Mouse (Mus musculus): ENCODE data around the gene Olfr111. TPM values are rescaled to one million over a fixed set of nuclear protein-coding genes. Genes with fewer than 3 reads are reported as not detected.

Gene Olfr111
- polyA plus RNA-seq, 1 experiment from 2014 or later, result not detected

GRCm38 (mm10) chr17:37543800-37544435 is 36.1 kb downstream of the Olfr111 start:
- Histone ChIP-seq H3K4me3 (ENCODE audit: low read depth, low read length) (no peak overlapping the region), H3K4me1 (ENCODE audit: control insufficient read depth, low read depth, low read length) (no peaks in the 10 kb centered on the region), H3K9ac (ENCODE audit: low read depth, low read length) (no peak overlapping the region), H3K27ac (ENCODE audit: low read length) (no peak overlapping the region), H3K9me3 (replicated peaks; ENCODE audit: control insufficient read depth, low read length) (no peaks in the 10 kb centered on the region), H3K4me2 (ENCODE audit: low read depth, low read length) (no peak overlapping the region), H3K36me3 (ENCODE audit: control insufficient read depth, insufficient read depth) (no peaks in the 10 kb centered on the region), H3K27me3 (ENCODE audit: control insufficient read depth, insufficient read depth, low read depth, low read length) (no peaks in the 10 kb centered on the region)
- 40% methylated on average over 3 of the region's 3 CpGs for WGBS (ENCODE audit: insufficient replicate concordance)
- no peak for ATAC-seq (ENCODE audit: low read depth)

- Histone ChIP-seq H3K4me2 (ENCODE audit: low read depth, low read length) (no peak overlapping the region), H3K27ac (ENCODE audit: low read length) (no peak overlapping the region), H3K36me3 (ENCODE audit: control insufficient read depth, insufficient read depth) (no peaks in the 10 kb centered on the region), H3K27me3 (ENCODE audit: control insufficient read depth, insufficient read depth, low read depth, low read length) (no peaks in the 10 kb centered on the region), H3K4me3 (ENCODE audit: low read depth, low read length) (no peak overlapping the region), H3K9ac (ENCODE audit: low read depth, low read length) (no peak overlapping the region), H3K9me3 (replicated peaks; ENCODE audit: control insufficient read depth, low read length) (no peaks in the 10 kb centered on the region), H3K4me1 (ENCODE audit: control insufficient read depth, low read depth, low read length) (no peaks in the 10 kb centered on the region)
- ATAC-seq (ENCODE audit: low read depth), result no peak
- 30% methylated on average over 1 of the region's 1 CpGs for WGBS (ENCODE audit: insufficient replicate concordance)
Observed at GRCm38 (mm10) chr17:37558913-37559615, 51.2 kb downstream of the Olfr111 start.

GRCm38 (mm10) chr17:37569351-37569750 is 61.5 kb downstream of the Olfr111 start, which contains the start of gene Olfr112:
Olfr112 (minus strand) TSS chr17:37569451.
- Histone ChIP-seq H3K36me3 (ENCODE audit: control insufficient read depth, insufficient read depth) (no peaks in the 10 kb centered on the region), H3K27me3 (ENCODE audit: control insufficient read depth, insufficient read depth, low read depth, low read length) (no peaks in the 10 kb centered on the region), H3K4me3 (ENCODE audit: low read depth, low read length) (no peak within 1 kb of the TSS), H3K9ac (ENCODE audit: low read depth, low read length) (no peak within 1 kb of the TSS), H3K4me1 (ENCODE audit: control insufficient read depth, low read depth, low read length) (no peaks in the 10 kb centered on the region), H3K27ac (ENCODE audit: low read length) (no peak within 1 kb of the TSS), H3K4me2 (ENCODE audit: low read depth, low read length) (no peak within 1 kb of the TSS), H3K9me3 (replicated peaks; ENCODE audit: control insufficient read depth, low read length) (no peaks in the 10 kb centered on the region)
- no peak for ATAC-seq (ENCODE audit: low read depth)

GRCm38 (mm10) chr17:37577563-37577962 is 69.7 kb downstream of the Olfr111 start, which contains the start of gene Olfr113:
Olfr113 (minus strand) TSS chr17:37577663.
- no peaks in the 10 kb centered on the region for H3K4me1 ChIP-seq (ENCODE audit: control insufficient read depth, low read depth, low read length)
- no peaks in the 10 kb centered on the region for H3K36me3 ChIP-seq (ENCODE audit: control insufficient read depth, insufficient read depth)
- H3K27ac ChIP-seq (ENCODE audit: low read length), result no peak within 1 kb of the TSS
- no peak within 1 kb of the TSS for H3K9ac ChIP-seq (ENCODE audit: low read depth, low read length)
- no peak within 1 kb of the TSS for H3K4me2 ChIP-seq (ENCODE audit: low read depth, low read length)
- H3K27me3 ChIP-seq (ENCODE audit: control insufficient read depth, insufficient read depth, low read depth, low read length), result no peaks in the 10 kb centered on the region
- H3K4me3 ChIP-seq (ENCODE audit: low read depth, low read length), result no peak within 1 kb of the TSS
- ATAC-seq (ENCODE audit: low read depth), result no peak
- no peaks in the 10 kb centered on the region for H3K9me3 ChIP-seq (replicated peaks; ENCODE audit: control insufficient read depth, low read length)

Other genes starting within 250 kb of the Olfr111 start
- not detected in 2 replicates for gene Olfr98, start 244.3 kb upstream of the Olfr111 start, polyA plus RNA-seq (2015; fragmentation: Nextera tagmentation; extraction: Ambion mirVana)
- gene H2-M3, start 237.8 kb upstream of the Olfr111 start, polyA plus RNA-seq (2015; fragmentation: Nextera tagmentation; extraction: Ambion mirVana), result 2.2 and 2.6 TPM in 2 replicates
- not detected in 2 replicates for gene Olfr99, start 224.6 kb upstream of the Olfr111 start, polyA plus RNA-seq (2015; fragmentation: Nextera tagmentation; extraction: Ambion mirVana)
- gene Olfr101, start 203.7 kb upstream of the Olfr111 start, polyA plus RNA-seq (2015; fragmentation: Nextera tagmentation; extraction: Ambion mirVana), result not detected in 2 replicates
- not detected in 2 replicates for gene Olfr102, start 191.0 kb upstream of the Olfr111 start, polyA plus RNA-seq (2015; fragmentation: Nextera tagmentation; extraction: Ambion mirVana)
- gene Olfr103, start 168.3 kb upstream of the Olfr111 start, polyA plus RNA-seq (2015; fragmentation: Nextera tagmentation; extraction: Ambion mirVana), result not detected in 2 replicates
- gene Olfr104-ps, start 148.4 kb upstream of the Olfr111 start, polyA plus RNA-seq (2015; fragmentation: Nextera tagmentation; extraction: Ambion mirVana), result not detected in 2 replicates
- gene Olfr105-ps, start 129.0 kb upstream of the Olfr111 start, polyA plus RNA-seq (2015; fragmentation: Nextera tagmentation; extraction: Ambion mirVana), result not detected in 2 replicates
- not detected in 2 replicates for gene Olfr106-ps, start 117.6 kb upstream of the Olfr111 start, polyA plus RNA-seq (2015; fragmentation: Nextera tagmentation; extraction: Ambion mirVana)
- gene Olfr107, start 108.8 kb upstream of the Olfr111 start, polyA plus RNA-seq (2015; fragmentation: Nextera tagmentation; extraction: Ambion mirVana), result not detected in 2 replicates
- gene Olfr108, start 62.5 kb upstream of the Olfr111 start, polyA plus RNA-seq (2015; fragmentation: Nextera tagmentation; extraction: Ambion mirVana), result not detected in 2 replicates
- not detected in 2 replicates for gene Olfr109, start 49.1 kb upstream of the Olfr111 start, polyA plus RNA-seq (2015; fragmentation: Nextera tagmentation; extraction: Ambion mirVana)
- gene H2-M2, start 24.5 kb upstream of the Olfr111 start, polyA plus RNA-seq (2015; fragmentation: Nextera tagmentation; extraction: Ambion mirVana), result not detected in 2 replicates
- gene Olfr110, start 15.6 kb upstream of the Olfr111 start, polyA plus RNA-seq (2015; fragmentation: Nextera tagmentation; extraction: Ambion mirVana), result not detected in 2 replicates
- not detected in 2 replicates for gene Olfr112, start 61.4 kb downstream of the Olfr111 start, polyA plus RNA-seq (2015; fragmentation: Nextera tagmentation; extraction: Ambion mirVana)
- not detected in 2 replicates for gene Olfr113, start 69.6 kb downstream of the Olfr111 start, polyA plus RNA-seq (2015; fragmentation: Nextera tagmentation; extraction: Ambion mirVana)
- not detected in 2 replicates for gene Olfr114, start 84.7 kb downstream of the Olfr111 start, polyA plus RNA-seq (2015; fragmentation: Nextera tagmentation; extraction: Ambion mirVana)
- not detected in 2 replicates for gene Olfr115, start 119.1 kb downstream of the Olfr111 start, polyA plus RNA-seq (2015; fragmentation: Nextera tagmentation; extraction: Ambion mirVana)
- gene Olfr116, start 119.2 kb downstream of the Olfr111 start, polyA plus RNA-seq (2015; fragmentation: Nextera tagmentation; extraction: Ambion mirVana), result not detected in 2 replicates
- not detected in 2 replicates for gene Olfr117, start 155.8 kb downstream of the Olfr111 start, polyA plus RNA-seq (2015; fragmentation: Nextera tagmentation; extraction: Ambion mirVana)
- not detected in 2 replicates for gene Olfr118, start 159.0 kb downstream of the Olfr111 start, polyA plus RNA-seq (2015; fragmentation: Nextera tagmentation; extraction: Ambion mirVana)
- not detected in 2 replicates for gene Olfr119, start 188.5 kb downstream of the Olfr111 start, polyA plus RNA-seq (2015; fragmentation: Nextera tagmentation; extraction: Ambion mirVana)
- gene Olfr120, start 213.8 kb downstream of the Olfr111 start, polyA plus RNA-seq (2015; fragmentation: Nextera tagmentation; extraction: Ambion mirVana), result not detected in 2 replicates
- gene Olfr121, start 240.8 kb downstream of the Olfr111 start, polyA plus RNA-seq (2015; fragmentation: Nextera tagmentation; extraction: Ambion mirVana), result not detected in 2 replicates